Mouse (Mus musculus) midbrain, embryonic 12.5 days (tissue): Measurements from ENCODE around the gene Fgf15. TPM values are rescaled to one million over a fixed set of nuclear protein-coding genes. Genes with fewer than 3 reads are reported as not detected.
A peak's percentile ranks its signal among the peaks of the same experiment; 100 is the strongest.

Experiments
- ATAC-seq: fragments of 200-750 bp; cut with Nextera tagmentation; 2 replicates; pipeline ENCODE4 v1.8.0; 2017; ENCODE audit warnings: low read depth, moderate TSS enrichment, moderate library complexity; ENCODE audit not compliant: low FRiP score
- H3K27ac ChIP-seq: fragments of 300-500 bp; sonication (generic); replicated peaks from 2 replicates; pipeline ENCODE4 v1.5.1; 2016; ENCODE audit warnings: mild to moderate bottlenecking
- H3K27me3 ChIP-seq: fragments of 300-500 bp; sonication (generic); 2 replicates; pipeline ENCODE4 v1.6.1; 2016; ENCODE audit warnings: mild to moderate bottlenecking
- H3K36me3 ChIP-seq: fragments of 300-500 bp; sonication (generic); 2 replicates; pipeline ENCODE4 v1.6.1; 2016
- H3K4me1 ChIP-seq: fragments of 300-500 bp; sonication (generic); 2 replicates; pipeline ENCODE4 v1.6.1; 2016
- H3K4me2 ChIP-seq: fragments of 300-500 bp; sonication (generic); replicated peaks from 2 replicates; pipeline ENCODE4 v1.6.1; 2016; ENCODE audit warnings: mild to moderate bottlenecking, moderate library complexity
- H3K4me3 ChIP-seq: fragments of 300-500 bp; sonication (generic); 2 replicates; pipeline ENCODE4 v1.5.1; 2016; ENCODE audit warnings: mild to moderate bottlenecking
- H3K9ac ChIP-seq: fragments of 300-500 bp; sonication (generic); replicated peaks from 2 replicates; pipeline ENCODE4 v1.6.1; 2016; ENCODE audit warnings: mild to moderate bottlenecking, moderate library complexity
- H3K9me3 ChIP-seq: fragments of 300-500 bp; sonication (generic); 2 replicates; pipeline ENCODE4 v1.6.1; 2016; ENCODE audit warnings: mild to moderate bottlenecking
- WGBS: fragments of 180-500 bp; shearing (Covaris S2); methylation state at CpG from one replicate; pipeline ENCODE4 v1.1.7; 2016; 5-methylcytosine and 5-hydroxymethylcytosine counted together
- polyA plus RNA-seq: library from polyadenylated mRNA; unstranded; fragments of >200 nt; fragmentation: Nextera tagmentation; extraction: Ambion mirVana; gene quantifications from 2 replicates; pipeline ENCODE4 v1.2.1, GENCODE M21; 2016

Fgf15 gene
- polyA plus RNA-seq, 1 experiment from 2014 or later: 69.8 TPM

- WGBS: under 1% methylated on average over 55 of the region's 55 CpGs
- Histone ChIP-seq H3K9me3 (no peaks in the 10 kb centered on the region), H3K4me1 (peaks cover 13% of the 10 kb centered on the region), H3K27me3 (no peaks in the 10 kb centered on the region), H3K4me3 (peak within 1 kb of the TSS; percentile 85), H3K36me3 (peaks cover 26% of the 10 kb centered on the region), H3K9ac (peak within 1 kb of the TSS; percentile 75), H3K27ac (peak within 1 kb of the TSS; percentile 91), H3K4me2 (peak within 1 kb of the TSS; percentile 83)
- peak; percentile 91 for ATAC-seq
Observed at GRCm38 (mm10) chr7:144914948-144915750, 18.8 kb downstream of the Fgf15 start, which contains the start of gene LTO1. TSS of gene LTO1 (plus strand) at chr7:144915100.

- H3K27me3 ChIP-seq: no peaks in the 10 kb centered on the region
- H3K4me3 ChIP-seq: no peak overlapping the region
- H3K9me3 ChIP-seq: no peaks in the 10 kb centered on the region
- ATAC-seq: no peak
- WGBS: 90% methylated on average over 1 of the region's 1 CpGs
- H3K4me1 ChIP-seq: peaks cover 13% of the 10 kb centered on the region
- no peak overlapping the region for H3K27ac ChIP-seq
- no peak overlapping the region for H3K4me2 ChIP-seq
- H3K9ac ChIP-seq: no peak overlapping the region
- H3K36me3 ChIP-seq: peaks cover 51% of the 10 kb centered on the region
Observed at GRCm38 (mm10) chr7:144918823-144919222, 22.5 kb downstream of the Fgf15 start.

GRCm38 (mm10) chr7:144927591-144927990 lies 31.3 kb downstream of the Fgf15 start:
- Histone ChIP-seq H3K27me3 (no peaks in the 10 kb centered on the region), H3K9me3 (no peaks in the 10 kb centered on the region), H3K4me3 (no peak overlapping the region), H3K27ac (0 out of 2 replicates have a peak overlapping the region, but pooled peaks have one; percentile 1), H3K36me3 (peaks cover 39% of the 10 kb centered on the region), H3K4me2 (no peak overlapping the region), H3K4me1 (peaks cover 5% of the 10 kb centered on the region), H3K9ac (no peak overlapping the region)
- WGBS: 71% methylated on average over 2 of the region's 2 CpGs
- no peak for ATAC-seq

GRCm38 (mm10) chr7:144928009-144928888 lies 31.9 kb downstream of the Fgf15 start:
- Histone ChIP-seq H3K4me2 (no peak overlapping the region), H3K27me3 (no peaks in the 10 kb centered on the region), H3K4me1 (peaks cover 5% of the 10 kb centered on the region), H3K36me3 (peaks cover 43% of the 10 kb centered on the region), H3K9ac (no peak overlapping the region), H3K9me3 (no peaks in the 10 kb centered on the region), H3K4me3 (no peak overlapping the region), H3K27ac (peak overlapping the region; percentile 1; the same call in 1 of the 2 replicates)
- 79% methylated on average over 4 of the region's 4 CpGs for WGBS
- no peak for ATAC-seq

GRCm38 (mm10) chr7:144928889-144929210 lies 32.5 kb downstream of the Fgf15 start:
- H3K4me3 ChIP-seq: no peak overlapping the region
- no peak overlapping the region for H3K4me2 ChIP-seq
- no peak overlapping the region; the same call in 1 of the 2 replicates for H3K27ac ChIP-seq
- no peak overlapping the region for H3K9ac ChIP-seq
- H3K27me3 ChIP-seq: no peaks in the 10 kb centered on the region
- H3K4me1 ChIP-seq: peaks cover 5% of the 10 kb centered on the region
- no peak for ATAC-seq
- H3K9me3 ChIP-seq: no peaks in the 10 kb centered on the region
- WGBS: 90% methylated on average over 6 of the region's 6 CpGs
- peaks cover 45% of the 10 kb centered on the region for H3K36me3 ChIP-seq

- Histone ChIP-seq H3K36me3 (peaks cover 49% of the 10 kb centered on the region), H3K4me2 (no peak overlapping the region), H3K9ac (no peak overlapping the region), H3K9me3 (no peaks in the 10 kb centered on the region), H3K27me3 (no peaks in the 10 kb centered on the region), H3K27ac (0 out of 2 replicates have a peak overlapping the region, but pooled peaks have one; percentile 6), H3K4me1 (peaks cover 5% of the 10 kb centered on the region), H3K4me3 (no peak overlapping the region)
- no peak for ATAC-seq
- 82% methylated on average over 8 of the region's 8 CpGs for WGBS
Observed at GRCm38 (mm10) chr7:144929506-144929905, 33.2 kb downstream of the Fgf15 start.

- Histone ChIP-seq H3K4me2 (no peak overlapping the region), H3K4me3 (no peak overlapping the region), H3K9ac (no peak overlapping the region), H3K27ac (0 out of 2 replicates have a peak overlapping the region, but pooled peaks have one; percentile 27), H3K9me3 (no peaks in the 10 kb centered on the region), H3K27me3 (no peaks in the 10 kb centered on the region), H3K36me3 (peaks cover 52% of the 10 kb centered on the region), H3K4me1 (peaks cover 5% of the 10 kb centered on the region)
- no peak for ATAC-seq
- WGBS: 64% methylated on average over 5 of the region's 5 CpGs
Observed at GRCm38 (mm10) chr7:144929931-144930330, 33.6 kb downstream of the Fgf15 start.

- H3K4me3 ChIP-seq: no peak overlapping the region
- H3K36me3 ChIP-seq: peaks cover 69% of the 10 kb centered on the region
- peaks cover 19% of the 10 kb centered on the region for H3K4me1 ChIP-seq
- H3K4me2 ChIP-seq: no peak overlapping the region
- no peaks in the 10 kb centered on the region for H3K27me3 ChIP-seq
- WGBS: 25% methylated on average over 3 of the region's 3 CpGs
- H3K27ac ChIP-seq: no peak overlapping the region
- H3K9ac ChIP-seq: no peak overlapping the region
- no peaks in the 10 kb centered on the region for H3K9me3 ChIP-seq
- no peak for ATAC-seq
Observed at GRCm38 (mm10) chr7:144931778-144932177, 35.4 kb downstream of the Fgf15 start.

GRCm38 (mm10) chr7:144932389-144932937 lies 36.1 kb downstream of the Fgf15 start:
- Histone ChIP-seq H3K4me3 (no peak overlapping the region), H3K9me3 (no peaks in the 10 kb centered on the region), H3K9ac (no peak overlapping the region), H3K4me2 (no peak overlapping the region), H3K4me1 (peaks cover 24% of the 10 kb centered on the region), H3K27me3 (no peaks in the 10 kb centered on the region), H3K36me3 (peaks cover 74% of the 10 kb centered on the region), H3K27ac (no peak overlapping the region)
- ATAC-seq: no peak
- 82% methylated on average over 18 of the region's 18 CpGs for WGBS

GRCm38 (mm10) chr7:144933336-144933735 lies 37.0 kb downstream of the Fgf15 start:
- ATAC-seq: no peak
- WGBS: 91% methylated on average over 3 of the region's 3 CpGs

GRCm38 (mm10) chr7:144933796-144934195 lies 37.5 kb downstream of the Fgf15 start:
- Histone ChIP-seq H3K4me3 (no peak overlapping the region), H3K36me3 (peaks cover 71% of the 10 kb centered on the region), H3K4me2 (no peak overlapping the region), H3K9me3 (no peaks in the 10 kb centered on the region), H3K4me1 (peaks cover 32% of the 10 kb centered on the region), H3K9ac (no peak overlapping the region), H3K27ac (0 out of 2 replicates have a peak overlapping the region, but pooled peaks have one; percentile 35), H3K27me3 (0 out of 2 replicates have a peak, but pooled peaks cover 5% of the 10 kb centered on the region)
- 92% methylated on average over 8 of the region's 8 CpGs for WGBS
- no peak for ATAC-seq

More at GRCm38 (mm10) chr7:144933336-144933735, 37.0 kb downstream of the Fgf15 start:
- Histone ChIP-seq H3K27me3 (0 out of 2 replicates have a peak, but pooled peaks cover 5% of the 10 kb centered on the region), H3K4me3 (no peak overlapping the region), H3K9me3 (no peaks in the 10 kb centered on the region), H3K4me1 (peaks cover 30% of the 10 kb centered on the region), H3K4me2 (no peak overlapping the region), H3K9ac (no peak overlapping the region), H3K36me3 (peaks cover 74% of the 10 kb centered on the region), H3K27ac (no peak overlapping the region)
